Mouse (Mus musculus) bone marrow macrophage, adult 2 months (primary cell): Measurements from ENCODE around the gene Ppm1e. TPM values are rescaled to one million over a fixed set of nuclear protein-coding genes. Genes with fewer than 3 reads are reported as not detected.
"Not testable (repeated sequence)": the region's sequence is repeated elsewhere in the genome, so short reads cannot be mapped to it uniquely, and the experiment has no call there.

Source experiments
- H3K27ac ChIP-seq: 2 replicates; pipeline ENCODE4 v1.5.1; 2012; ENCODE audit warnings: low read depth, low read length; ENCODE audit not compliant: insufficient read depth
- H3K4me1 ChIP-seq: 2 replicates; pipeline ENCODE4 v1.6.1; 2012; ENCODE audit warnings: low read length; ENCODE audit not compliant: control insufficient read depth, insufficient read depth
- H3K4me3 ChIP-seq: 2 replicates; pipeline ENCODE4 v1.5.1; 2012; ENCODE audit warnings: mild to moderate bottlenecking, low read length, moderate library complexity; ENCODE audit not compliant: insufficient read depth
- CTCF ChIP-seq: IDR thresholded peaks from 2 replicates; pipeline ENCODE4 v1.5.1; 2012; ENCODE audit warnings: low read depth, mild to moderate bottlenecking, low read length, moderate library complexity
- POLR2A ChIP-seq: IDR thresholded peaks from 2 replicates; pipeline ENCODE4 v1.6.1; 2012; ENCODE audit warnings: mild to moderate bottlenecking, low read depth, low read length, borderline replicate concordance
- polyA plus RNA-seq: library from polyadenylated mRNA; stranded (reverse); fragments of >200 nt; gene quantifications from 2 replicates; pipeline ENCODE4 v1.2.4, GENCODE M21; 2012; ENCODE audit not compliant: missing spikeins, insufficient read depth, insufficient read length

Gene Ppm1e
- polyA plus RNA-seq, 1 experiment = 0.15 TPM

GRCm38 (mm10) chr11:87276240-87276985 lies 82.4 kb downstream of the Ppm1e start:
- H3K27ac ChIP-seq = no peak overlapping the region
- peaks cover 4% of the 10 kb centered on the region; the same call in 1 of the 2 replicates for H3K4me1 ChIP-seq
- H3K4me3 ChIP-seq = peak overlapping the region; percentile 13; the same call in 1 of the 2 replicates
- TF ChIP-seq CTCF (no peak), POLR2A (no peak)

DNA sequence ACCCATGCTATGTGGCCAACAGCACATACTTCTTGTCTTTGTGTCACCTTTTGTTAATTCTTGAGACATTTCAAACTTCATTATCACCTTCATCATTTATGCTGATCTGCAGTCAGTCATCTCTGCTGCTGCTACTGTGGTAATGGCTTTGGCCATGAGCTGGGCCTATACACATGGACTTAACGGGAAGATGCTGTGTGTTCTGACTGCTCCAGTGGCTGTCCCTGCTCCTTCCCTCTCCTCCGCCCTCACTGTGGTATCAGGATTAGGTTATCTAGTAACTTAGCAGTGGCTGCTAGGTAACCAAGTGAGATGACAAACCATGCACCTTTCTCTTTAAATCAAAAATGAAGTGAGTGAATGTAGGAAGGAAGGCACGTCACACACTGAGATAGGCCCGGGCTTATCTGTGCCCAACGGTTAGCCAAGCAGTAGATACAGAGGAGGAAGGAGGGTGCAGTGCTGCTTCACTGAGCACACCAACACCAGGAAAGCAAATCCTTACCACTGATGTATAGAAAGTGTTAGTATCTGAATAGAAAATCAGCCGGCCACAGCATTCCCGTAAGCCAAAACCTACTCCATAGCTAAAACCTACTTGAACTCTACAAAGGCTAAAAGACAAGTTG lies 83.3 kb downstream of the Ppm1e start:
- peaks cover 4% of the 10 kb centered on the region; the same call in 1 of the 2 replicates for H3K4me1 ChIP-seq
- H3K4me3 ChIP-seq = no peak overlapping the region

GRCm38 (mm10) chr11:87272725-87273124 lies 86.1 kb downstream of the Ppm1e start:
- no peak overlapping the region for H3K4me3 ChIP-seq
- no peaks in the 10 kb centered on the region for H3K4me1 ChIP-seq
- H3K27ac ChIP-seq = no peak overlapping the region
- TF ChIP-seq CTCF = no peak
- no peak for TF ChIP-seq POLR2A

More for the DNA sequence above, 83.3 kb downstream of the Ppm1e start:
- TF ChIP-seq POLR2A = no peak
- no peak for TF ChIP-seq CTCF
- H3K27ac ChIP-seq = no peak overlapping the region

GRCm38 (mm10) chr11:87271479-87271878 lies 87.3 kb downstream of the Ppm1e start:
- H3K27ac ChIP-seq = no peak overlapping the region
- H3K4me3 ChIP-seq = no peak overlapping the region
- no peaks in the 10 kb centered on the region for H3K4me1 ChIP-seq
- TF ChIP-seq POLR2A = no peak
- no peak for TF ChIP-seq CTCF

- Histone ChIP-seq H3K27ac (no peak overlapping the region), H3K4me3 (no peak overlapping the region), H3K4me1 (no peaks in the 10 kb centered on the region)
- TF ChIP-seq POLR2A (no peak), CTCF (no peak)
Observed at GRCm38 (mm10) chr11:87270958-87271357, 87.9 kb downstream of the Ppm1e start.

DNA sequence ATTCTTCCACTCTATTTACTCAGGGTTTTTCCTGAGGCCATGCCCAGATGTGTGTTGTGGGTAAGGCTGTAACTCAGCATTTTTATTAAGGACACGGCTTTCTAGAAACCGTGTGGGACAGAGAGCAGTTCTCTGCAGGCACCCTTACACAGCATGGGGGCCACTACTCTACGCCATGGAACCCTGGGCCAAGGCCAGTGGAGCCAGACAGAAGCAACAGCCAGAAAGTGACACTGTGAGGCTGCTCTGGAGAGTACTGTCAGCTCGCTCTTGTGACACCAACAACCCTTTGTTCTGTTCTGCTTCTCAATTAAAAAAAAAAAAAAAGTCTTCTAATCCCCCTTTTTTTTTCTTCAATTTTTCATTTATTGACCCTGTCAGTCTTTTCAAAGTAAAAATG lies 88.4 kb downstream of the Ppm1e start:
- Histone ChIP-seq H3K27ac (no peak overlapping the region), H3K4me3 (no peak overlapping the region), H3K4me1 (no peaks in the 10 kb centered on the region)
- TF ChIP-seq POLR2A (no peak), CTCF (no peak)

DNA sequence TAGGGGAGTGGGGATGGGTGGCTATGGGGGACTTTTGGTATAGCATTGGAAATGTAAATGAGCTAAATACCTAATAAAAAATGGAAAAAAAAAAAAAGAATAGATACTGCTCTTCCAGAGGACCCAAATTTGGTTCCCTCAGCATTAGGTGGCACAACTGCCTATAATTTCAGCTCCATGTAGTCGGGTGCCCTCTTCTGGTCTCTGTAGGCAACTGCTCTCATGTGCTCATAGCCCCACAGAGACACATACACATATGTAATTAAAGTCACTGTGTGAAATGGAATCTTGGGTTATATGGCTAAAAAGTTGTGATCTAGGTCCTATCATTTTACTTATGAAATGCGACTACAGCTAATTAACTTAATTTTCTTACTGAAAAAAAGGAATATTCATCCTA lies 90.0 kb downstream of the Ppm1e start:
- Histone ChIP-seq H3K27ac (no peak overlapping the region), H3K4me3 (no peak overlapping the region), H3K4me1 (no peaks in the 10 kb centered on the region)
- TF ChIP-seq CTCF = no peak
- no peak for TF ChIP-seq POLR2A

DNA sequence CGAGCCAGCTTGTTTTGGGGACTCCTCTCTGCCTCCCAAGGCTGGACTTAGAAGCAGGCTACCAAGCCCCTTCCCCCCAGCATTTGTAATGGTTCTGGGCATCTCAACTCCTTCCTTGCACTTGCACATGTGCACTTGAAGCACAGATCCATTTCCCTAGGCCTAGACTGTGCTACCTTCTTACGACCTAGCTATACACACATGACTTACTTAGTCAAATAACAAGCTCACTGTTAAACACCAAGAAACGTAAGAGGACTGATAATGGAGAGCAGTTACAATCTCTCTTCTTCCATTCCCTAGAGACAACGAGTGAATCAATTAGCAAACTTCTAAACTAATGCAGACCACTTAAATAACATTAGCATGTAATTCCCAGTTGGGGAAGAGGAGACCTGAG lies 92.6 kb downstream of the Ppm1e start:
- H3K4me1 ChIP-seq = no peaks in the 10 kb centered on the region
- H3K4me3 ChIP-seq = no peak overlapping the region
- H3K27ac ChIP-seq = no peak overlapping the region
- TF ChIP-seq POLR2A = no peak
- no peak for TF ChIP-seq CTCF

DNA sequence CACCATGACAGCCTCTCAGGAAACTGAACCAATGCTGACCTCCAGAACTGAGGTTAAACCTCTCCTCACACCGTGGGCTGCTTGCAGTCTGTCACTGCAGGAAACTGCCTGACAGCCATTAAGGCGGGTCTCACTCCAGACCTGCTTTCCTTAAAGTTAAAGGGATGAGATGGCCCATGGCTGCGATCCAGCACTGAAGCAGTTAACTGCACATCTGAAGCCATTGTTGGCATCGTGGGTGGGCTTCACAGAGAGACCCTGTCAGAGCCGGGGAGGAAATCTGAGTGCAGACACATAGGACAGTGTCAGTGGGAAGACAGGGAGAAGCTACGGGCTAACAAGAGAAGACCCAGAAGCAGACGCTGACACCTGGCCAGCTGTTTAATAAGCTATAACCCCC lies 94.9 kb downstream of the Ppm1e start:
- TF ChIP-seq CTCF = no peak
- no peak for TF ChIP-seq POLR2A

DNA sequence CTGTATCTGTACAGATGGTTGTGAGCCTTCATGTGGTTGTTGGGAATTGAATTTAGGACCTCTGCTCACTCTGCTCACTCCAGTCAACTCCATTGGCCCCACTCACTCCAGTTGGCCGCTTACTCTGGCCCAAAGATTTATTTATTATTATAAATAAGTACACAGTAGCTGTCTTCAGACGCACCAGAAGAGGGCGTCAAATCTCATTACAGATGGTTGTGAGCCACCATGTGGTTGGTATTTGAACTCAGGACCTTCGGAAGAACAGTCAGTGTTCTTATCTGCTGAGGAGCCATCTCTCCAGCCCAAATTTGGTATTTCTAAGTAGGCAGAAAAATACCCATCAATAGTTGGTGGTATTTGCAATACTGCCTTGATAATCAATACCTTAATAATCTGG lies 97.1 kb downstream of the Ppm1e start:
- H3K4me3 ChIP-seq, H3K4me1 ChIP-seq: not testable (repeated sequence)

More for the DNA sequence above, 94.9 kb downstream of the Ppm1e start:
- H3K4me1 ChIP-seq = no peaks in the 10 kb centered on the region
- H3K27ac ChIP-seq = no peak overlapping the region
- H3K4me3 ChIP-seq = no peak overlapping the region

GRCm38 (mm10) chr11:87259792-87260191 lies 99.0 kb downstream of the Ppm1e start:
- no peak overlapping the region for H3K27ac ChIP-seq
- no peak overlapping the region for H3K4me3 ChIP-seq

More for the DNA sequence above, 97.1 kb downstream of the Ppm1e start:
- not testable (repeated sequence) for H3K27ac ChIP-seq

More at GRCm38 (mm10) chr11:87259792-87260191, 99.0 kb downstream of the Ppm1e start:
- TF ChIP-seq POLR2A = no peak
- TF ChIP-seq CTCF = no peak
- H3K4me1 ChIP-seq = no peaks in the 10 kb centered on the region
